Comparison of ENCODE assay signal across 28 mouse cellular contexts in the genomic region with DNA sequence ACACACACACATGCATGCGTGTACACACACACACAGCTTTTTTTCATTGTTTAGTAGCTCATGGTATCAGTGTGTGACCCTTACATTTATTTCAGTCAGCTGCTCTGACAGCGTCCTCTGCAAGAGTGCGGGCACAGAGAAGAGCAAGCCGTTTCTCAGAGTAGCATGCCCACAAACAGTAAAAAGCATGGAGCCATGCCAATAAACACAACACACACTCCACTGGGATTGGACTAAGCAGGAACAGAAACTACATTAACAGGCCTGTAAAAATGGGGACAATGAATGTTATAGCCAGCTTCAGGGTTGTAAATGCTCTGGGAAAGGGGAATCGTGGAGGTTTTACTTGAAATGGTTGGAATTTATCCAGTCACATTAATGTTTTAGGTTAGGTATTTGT. TPM values are rescaled to one million over a fixed set of nuclear protein-coding genes. Genes with fewer than 3 reads are reported as not detected.
DNase-seq lines count a peak whose midpoint lies in the region; ATAC-seq lines count a peak whose summit lies in the region.
"Had no signal": no experiment of that assay in that cellular context is flagged by ENCODE, and none has a peak within 500 bp of the region (broad histone marks: within the 10 kb centered on the region; RNA-seq: fewer than 3 reads in every experiment).

No protein-coding gene starts in this region.

- intact Hi-C loops in heart, postnatal 10 days (cut with DNase I): loop anchor here (5.0 kb wide), 1 partner anchor 48 kb away; no protein-coding TSS in a partner anchor

- 0 out of 2 replicates have a peak, but pooled peaks have one; percentile 15 for ATAC-seq in limb, embryonic 11.5 days (ENCODE audit: insufficient number of reproducible peaks, low FRiP score, low TSS enrichment, low read depth)
- 0 out of 2 replicates have a peak, but pooled peaks have one; percentile 45 for ATAC-seq in neural tube, embryonic 15.5 days (ENCODE audit: low FRiP score)
- ATAC-seq: forebrain, embryonic 14.5 days; midbrain, embryonic 16.5 days had no signal

- H3K27ac ChIP-seq in limb, embryonic 11.5 days (replicated peaks; ENCODE audit: low read depth, low read length): no peak overlapping the region
- no peak overlapping the region for H3K27ac ChIP-seq in limb, embryonic 10.5 days
- no peak overlapping the region for H3K27ac ChIP-seq in neural tube, embryonic 15.5 days (replicated peaks)
- H3K27ac ChIP-seq: gastrocnemius, adult 2 months; heart, adult 2 months; hindbrain, embryonic 15.5 days; kidney, embryonic 15.5 days; liver, embryonic 13.5 days; neural tube, embryonic 12.5 days had no signal

- H3K36me3 ChIP-seq in limb, embryonic 11.5 days (ENCODE audit: control insufficient read depth, insufficient read depth, low read length): no peaks in the 10 kb centered on the region
- H3K36me3 ChIP-seq in limb, embryonic 10.5 days: no peaks in the 10 kb centered on the region
- no peaks in the 10 kb centered on the region for H3K36me3 ChIP-seq in neural tube, embryonic 15.5 days
- H3K36me3 ChIP-seq: G1E; heart, embryonic 12.5 days; hindbrain, embryonic 15.5 days; kidney, embryonic 15.5 days; liver, embryonic 13.5 days; neural tube, embryonic 12.5 days had no signal

- H3K9ac ChIP-seq in limb, embryonic 11.5 days (ENCODE audit: low read length): no peak overlapping the region
- H3K9ac ChIP-seq in neural tube, embryonic 15.5 days (replicated peaks): no peak overlapping the region
- H3K9ac ChIP-seq: heart, embryonic 12.5 days; hindbrain, embryonic 15.5 days; kidney, embryonic 15.5 days; liver, embryonic 13.5 days; lung, embryonic 14.5 days; neural tube, embryonic 12.5 days had no signal

- H3K4me2 ChIP-seq in limb, embryonic 11.5 days (ENCODE audit: low read depth, severe bottlenecking): no peak overlapping the region
- H3K4me2 ChIP-seq in neural tube, embryonic 15.5 days: no peak overlapping the region
- H3K4me2 ChIP-seq: heart, embryonic 12.5 days; hindbrain, embryonic 15.5 days; kidney, embryonic 15.5 days; liver, embryonic 13.5 days; lung, embryonic 14.5 days; midbrain, embryonic 11.5 days; neural tube, embryonic 12.5 days had no signal

- WGBS in limb, embryonic 11.5 days: 58% methylated on average over 5 of the region's 5 CpGs
- 88% methylated on average over 5 of the region's 5 CpGs for WGBS in limb, embryonic 10.5 days
- WGBS in large intestine, adult 2 months: 21% methylated on average over 5 of the region's 5 CpGs
- 38% methylated on average over 5 of the region's 5 CpGs for WGBS in neural tube, embryonic 15.5 days

- no peak overlapping the region for H3K4me3 ChIP-seq in limb, embryonic 11.5 days (ENCODE audit: low read depth, low read length)
- H3K4me3 ChIP-seq in limb, embryonic 10.5 days: no peak overlapping the region
- H3K4me3 ChIP-seq in neural tube, embryonic 15.5 days (replicated peaks): no peak overlapping the region
- H3K4me3 ChIP-seq: gastrocnemius, adult 2 months; heart, adult 2 months; heart, embryonic 12.5 days; hindbrain, embryonic 15.5 days; kidney, embryonic 15.5 days; liver, embryonic 13.5 days; neural tube, embryonic 12.5 days had no signal

- DNase-seq in heart, adult 11 months: peak; percentile 70
- no peak for DNase-seq in heart, postnatal 10 days
- DNase-seq in limb, embryonic 11.5 days (ENCODE audit: low spot score): no peak
- no peak for DNase-seq in limb, embryonic 10.5 days (ENCODE audit: low spot score)
- DNase-seq in large intestine, adult 2 months (ENCODE audit: low read depth, low spot score): peak; percentile 91
- DNase-seq in lung, adult 18-20 months: no peak
- DNase-seq: adrenal gland, postnatal 10 days; cerebellum, adult 11 months; cerebellum, adult 9-10 months; gastrocnemius, adult 2 months; gastrocnemius, postnatal 36 days; heart, adult 2 months; layer of hippocampus, postnatal 36 days; left cerebral cortex, postnatal 4 days; liver, embryonic 13.5 days; lung, embryonic 14.5 days; lung, postnatal 14 days; thymus, adult 2 months; thymus, postnatal 36 days had no signal

- H3K4me1 ChIP-seq in limb, embryonic 11.5 days (ENCODE audit: control insufficient read depth, insufficient read depth, low read length): peaks cover 16% of the 10 kb centered on the region
- peaks cover 54% of the 10 kb centered on the region for H3K4me1 ChIP-seq in limb, embryonic 10.5 days
- H3K4me1 ChIP-seq in neural tube, embryonic 15.5 days: peaks cover 14% of the 10 kb centered on the region
- H3K4me1 ChIP-seq: hindbrain, embryonic 15.5 days had no signal

- H3K27me3 ChIP-seq in limb, embryonic 11.5 days (ENCODE audit: control insufficient read depth, insufficient read depth, low read length): no peaks in the 10 kb centered on the region
- no peaks in the 10 kb centered on the region for H3K27me3 ChIP-seq in limb, embryonic 10.5 days (ENCODE audit: low read depth, poor library complexity, severe bottlenecking)
- H3K27me3 ChIP-seq in neural tube, embryonic 15.5 days (replicated peaks): no peaks in the 10 kb centered on the region
- H3K27me3 ChIP-seq: heart, embryonic 12.5 days; hindbrain, embryonic 15.5 days; kidney, embryonic 15.5 days; neural tube, embryonic 12.5 days had no signal

- H3K9me3 ChIP-seq in limb, embryonic 11.5 days (ENCODE audit: control insufficient read depth, low read length): no peaks in the 10 kb centered on the region
- no peaks in the 10 kb centered on the region for H3K9me3 ChIP-seq in limb, embryonic 10.5 days (replicated peaks)
- no peaks in the 10 kb centered on the region for H3K9me3 ChIP-seq in neural tube, embryonic 15.5 days (replicated peaks)
- H3K9me3 ChIP-seq: G1E; heart, embryonic 12.5 days; hindbrain, embryonic 15.5 days; kidney, embryonic 15.5 days; liver, embryonic 13.5 days; neural tube, embryonic 12.5 days had no signal

RNA-seq across cellular contexts. Expression of gene Mylip, which starts 50.7 kb away (rescaled TPM):
- 10 to 100 TPM; 13.6 to 15.9 TPM for total RNA-seq in heart, postnatal 10 days (2021)
- 10.8 and 11.4 TPM in 2 replicates for polyA plus RNA-seq in limb, embryonic 11.5 days (2014; fragmentation: Nextera tagmentation; extraction: Ambion mirVana)
- polyA plus RNA-seq in limb, embryonic 10.5 days (2016; fragmentation: Nextera tagmentation; extraction: Ambion mirVana): 10.0 and 17.1 TPM in 2 replicates
- 6.7 and 9.6 TPM in 2 replicates for polyA plus RNA-seq in large intestine, adult 2 months (2012; rRNA removed)
- polyA plus RNA-seq in neural tube, embryonic 15.5 days (2015; fragmentation: Nextera tagmentation; extraction: Ambion mirVana): 8.4 and 10.9 TPM in 2 replicates

Comparison
In these comparisons a context has a peak if more than half of its experiments do, and no peak if none do; other contexts are left out.
1. DNase-seq: peak in heart, adult 11 months (single experiment) and large intestine, adult 2 months (single experiment); none in heart, postnatal 10 days (0 of 2), limb, embryonic 11.5 days (single experiment), limb, embryonic 10.5 days (single experiment) and lung, adult 18-20 months (0 of 2).